Mouse (Mus musculus) liver, adult 2 months (tissue): ENCODE results near the gene Oas1g.
"Not testable (repeated sequence)": the region's sequence is repeated elsewhere in the genome, so short reads cannot be mapped to it uniquely, and the experiment has no call there.

Experiments used
- CTCF ChIP-seq: fragments of 200-500 bp; IDR thresholded peaks from 2 replicates; pipeline ENCODE4 v1.5.1; 2011; ENCODE audit warnings: low read depth, low read length, control low read depth
- POLR2A ChIP-seq: fragments of 200-500 bp; IDR thresholded peaks from 2 replicates; pipeline ENCODE4 v1.6.1; 2011; ENCODE audit warnings: low read length, control low read depth; ENCODE audit not compliant: insufficient read depth; ENCODE audit errors: extremely low read depth

DNA sequence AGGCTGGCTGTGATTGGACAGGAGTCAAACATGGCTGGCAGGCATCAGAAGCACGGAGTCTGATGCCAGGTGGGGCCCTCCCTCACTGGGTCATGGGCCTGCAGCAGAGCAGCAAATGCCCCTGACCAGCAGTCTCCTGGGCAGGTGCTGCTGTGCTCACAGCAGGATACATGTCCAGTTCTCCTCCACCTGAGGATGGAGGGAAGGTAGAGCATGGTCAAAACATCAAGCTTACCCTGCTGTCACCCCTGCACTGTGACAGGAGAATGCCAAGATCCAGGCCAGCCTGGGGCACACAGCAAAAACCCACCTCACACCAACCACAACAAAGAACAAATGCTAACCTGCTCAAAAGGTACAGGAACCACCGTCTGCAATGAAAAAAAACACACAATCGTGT lies 10.6 kb downstream of the Oas1g start:
- TF ChIP-seq CTCF, POLR2A: not testable (repeated sequence)
